ENCODE assay signal across 12 mouse cellular contexts in the genomic region with DNA sequence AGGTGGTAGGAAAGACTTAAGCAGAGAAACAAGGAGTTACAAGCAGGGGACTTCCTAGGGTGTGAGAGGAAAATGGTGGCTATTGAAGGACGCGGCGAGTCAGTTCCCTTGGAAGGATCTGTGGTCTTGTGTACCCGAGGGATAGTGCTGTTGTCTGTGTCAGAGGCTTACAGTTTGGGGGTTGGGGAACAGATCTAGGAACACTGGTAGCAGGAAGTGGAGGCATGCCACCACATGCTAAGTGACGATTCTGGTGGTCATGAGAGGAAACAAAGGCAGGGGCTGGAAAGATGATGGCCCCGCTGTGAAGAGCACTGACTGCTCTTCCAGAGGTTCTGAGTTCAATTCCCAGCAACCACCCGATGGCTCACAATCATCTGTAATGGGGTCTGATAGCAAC. TPM values are rescaled to one million over a fixed set of nuclear protein-coding genes. Genes with fewer than 3 reads are reported as not detected.
DNase-seq lines count a peak whose midpoint lies in the region; ATAC-seq and TF ChIP-seq lines count a peak whose summit lies in the region.
"Had no signal": no experiment of that assay in that cellular context is flagged by ENCODE, and none has a peak within 500 bp of the region (broad histone marks: within the 10 kb centered on the region; RNA-seq: fewer than 3 reads in every experiment).

No protein-coding gene starts in this region.

- H3K27ac ChIP-seq in lung, postnatal 0 days (ENCODE audit: low read length) = no peak overlapping the region; the same call in 1 of the 2 replicates
- H3K27ac ChIP-seq in forebrain, embryonic 15.5 days (replicated peaks) = 0 out of 2 replicates have a peak overlapping the region, but pooled peaks have one; percentile 7
- H3K27ac ChIP-seq in liver, embryonic 12.5 days = peak overlapping the region; percentile 55
- H3K27ac ChIP-seq in stomach, embryonic 14.5 days (ENCODE audit: low read length) = peak overlapping the region; percentile 39; the same call in 1 of the 2 replicates

- peaks cover 56% of the 10 kb centered on the region for H3K36me3 ChIP-seq in lung, postnatal 0 days (ENCODE audit: insufficient read depth, low read length)
- H3K36me3 ChIP-seq in forebrain, embryonic 15.5 days = peaks cover 79% of the 10 kb centered on the region
- H3K36me3 ChIP-seq in liver, embryonic 12.5 days = peaks cover 100% of the 10 kb centered on the region
- H3K36me3 ChIP-seq in stomach, embryonic 14.5 days (ENCODE audit: control insufficient read depth, insufficient read depth, low read length) = peaks cover 91% of the 10 kb centered on the region

- peaks cover 38% of the 10 kb centered on the region for H3K4me1 ChIP-seq in lung, postnatal 0 days (ENCODE audit: insufficient read depth, low read depth, low read length)
- H3K4me1 ChIP-seq in forebrain, embryonic 15.5 days = peaks cover 92% of the 10 kb centered on the region
- peaks cover 74% of the 10 kb centered on the region for H3K4me1 ChIP-seq in liver, embryonic 12.5 days
- peaks cover 65% of the 10 kb centered on the region for H3K4me1 ChIP-seq in stomach, embryonic 14.5 days (ENCODE audit: control insufficient read depth, insufficient read depth, low read length)

- no peaks in the 10 kb centered on the region for H3K9me3 ChIP-seq in lung, postnatal 0 days (ENCODE audit: low read length)
- H3K9me3 ChIP-seq in forebrain, embryonic 15.5 days = no peaks in the 10 kb centered on the region
- no peaks in the 10 kb centered on the region for H3K9me3 ChIP-seq in liver, embryonic 12.5 days (replicated peaks)
- no peaks in the 10 kb centered on the region for H3K9me3 ChIP-seq in stomach, embryonic 14.5 days (ENCODE audit: control insufficient read depth, low read depth, low read length)

- DNase-seq in lung, postnatal 0 days (ENCODE audit: low spot score) = no peak
- DNase-seq in lung, postnatal 36 days = no peak
- DNase-seq in thymus, postnatal 10 days (ENCODE audit: low spot score in 2 of 2) = no peak
- DNase-seq in gastrocnemius, adult 8-10 months (ENCODE audit: low spot score in 2 of 2) = no peak
- no peak for DNase-seq in frontal cortex, postnatal 14 days (ENCODE audit: low spot score in 2 of 2)
- DNase-seq: adrenal gland, postnatal 25 days; gastrocnemius, adult 2 months; thymus, adult 18-20 months had no signal

- no peaks in the 10 kb centered on the region for H3K27me3 ChIP-seq in lung, postnatal 0 days (replicated peaks; ENCODE audit: insufficient read depth, low read length)
- H3K27me3 ChIP-seq in forebrain, embryonic 15.5 days = no peaks in the 10 kb centered on the region
- no peaks in the 10 kb centered on the region for H3K27me3 ChIP-seq in liver, embryonic 12.5 days (replicated peaks)
- H3K27me3 ChIP-seq in stomach, embryonic 14.5 days (ENCODE audit: control insufficient read depth, insufficient read depth, low read length) = no peaks in the 10 kb centered on the region

- ATAC-seq in lung, postnatal 0 days = no peak
- ATAC-seq in forebrain, embryonic 15.5 days (replicated peaks) = no peak
- ATAC-seq in liver, embryonic 12.5 days = no peak
- ATAC-seq in stomach, embryonic 14.5 days (ENCODE audit: insufficient number of reproducible peaks, insufficient read depth, low FRiP score, low read depth) = no peak

- TF ChIP-seq EP300 in lung, postnatal 0 days (IDR thresholded peaks at IDR 0.05) = no peak

- H3K9ac ChIP-seq in lung, postnatal 0 days (replicated peaks; ENCODE audit: low read depth) = no peak overlapping the region
- no peak overlapping the region for H3K9ac ChIP-seq in forebrain, embryonic 15.5 days (replicated peaks)
- 0 out of 2 replicates have a peak overlapping the region, but pooled peaks have one; percentile 3 for H3K9ac ChIP-seq in liver, embryonic 12.5 days
- no peak overlapping the region for H3K9ac ChIP-seq in stomach, embryonic 14.5 days (replicated peaks; ENCODE audit: low read depth, low read length)

- H3K4me3 ChIP-seq in lung, postnatal 0 days (ENCODE audit: low read depth, low read length) = no peak overlapping the region
- 0 out of 2 replicates have a peak overlapping the region, but pooled peaks have one; percentile 12 for H3K4me3 ChIP-seq in forebrain, embryonic 15.5 days
- 0 out of 2 replicates have a peak overlapping the region, but pooled peaks have one; percentile 82 for H3K4me3 ChIP-seq in liver, embryonic 12.5 days
- no peak overlapping the region for H3K4me3 ChIP-seq in stomach, embryonic 14.5 days (ENCODE audit: low read depth, low read length)
- H3K4me3 ChIP-seq: gastrocnemius, adult 2 months had no signal

- WGBS in lung, postnatal 0 days = 60% methylated on average over 7 of the region's 7 CpGs
- WGBS in forebrain, embryonic 15.5 days = 80% methylated on average over 7 of the region's 7 CpGs
- WGBS in liver, embryonic 12.5 days (ENCODE audit: insufficient replicate concordance) = 72% methylated on average over 7 of the region's 7 CpGs
- 79% methylated on average over 7 of the region's 7 CpGs for WGBS in stomach, embryonic 14.5 days

- H3K4me2 ChIP-seq in lung, postnatal 0 days (replicated peaks; ENCODE audit: low read depth, low read length) = peak overlapping the region; percentile 34
- peak overlapping the region; percentile 96 for H3K4me2 ChIP-seq in forebrain, embryonic 15.5 days (replicated peaks)
- H3K4me2 ChIP-seq in liver, embryonic 12.5 days = peak overlapping the region; percentile 93
- H3K4me2 ChIP-seq in stomach, embryonic 14.5 days (replicated peaks; ENCODE audit: low read depth, low read length) = peak overlapping the region; percentile 16; the same call in 1 of the 2 replicates

- TF ChIP-seq CTCF in lung, postnatal 0 days (IDR thresholded peaks at IDR 0.05) = no peak

RNA-seq across cellular contexts. Expression of gene Scd2, which starts 7.0 kb away (rescaled TPM):
- polyA plus RNA-seq in lung, postnatal 0 days (2015; fragmentation: Nextera tagmentation; extraction: Ambion mirVana) = 99.3 and 118 TPM in 2 replicates
- polyA plus RNA-seq in forebrain, embryonic 15.5 days (2015; fragmentation: Nextera tagmentation; extraction: Ambion mirVana) = 253 and 267 TPM in 2 replicates
- 136 and 148 TPM in 2 replicates for polyA plus RNA-seq in liver, embryonic 12.5 days (2016; fragmentation: Nextera tagmentation; extraction: Ambion mirVana)
- polyA plus RNA-seq in stomach, embryonic 14.5 days (2014; fragmentation: Nextera tagmentation; extraction: Ambion mirVana) = 237 and 282 TPM in 2 replicates
- total RNA-seq in gastrocnemius, adult 8-10 months (2022) = 1 to 10 TPM; 3.7 to 7.8 (median 7.1) TPM

RNA-seq across cellular contexts. Expression of gene Scd4, which starts 32.4 kb away (rescaled TPM):
- polyA plus RNA-seq in lung, postnatal 0 days (2015; fragmentation: Nextera tagmentation; extraction: Ambion mirVana) = 0.53 and 0.60 TPM in 2 replicates
- 0.15 and 0.23 TPM in 2 replicates for polyA plus RNA-seq in forebrain, embryonic 15.5 days (2015; fragmentation: Nextera tagmentation; extraction: Ambion mirVana)
- 0.04 TPM in 1 of 2 replicates, not detected in the other for polyA plus RNA-seq in liver, embryonic 12.5 days (2016; fragmentation: Nextera tagmentation; extraction: Ambion mirVana)
- polyA plus RNA-seq in stomach, embryonic 14.5 days (2014; fragmentation: Nextera tagmentation; extraction: Ambion mirVana) = 0.10 and 0.25 TPM in 2 replicates
- under 1 TPM in 1 of 4 experiments, not detected in 3; 0.13 TPM for total RNA-seq in gastrocnemius, adult 8-10 months (2022)
- polyA plus RNA-seq: neural tube, embryonic 11.5 days had no signal

Comparison
In these comparisons a context has a peak if more than half of its experiments do, and no peak if none do; other contexts are left out.
1. H3K4me2 ChIP-seq: peak in every context shown above with its lines; median percentile 96 in forebrain, embryonic 15.5 days; 93 in liver, embryonic 12.5 days; 34 in lung, postnatal 0 days; 16 in stomach, embryonic 14.5 days.
2. H3K4me3 ChIP-seq: peak in forebrain, embryonic 15.5 days (single experiment) and liver, embryonic 12.5 days (single experiment); none in lung, postnatal 0 days (single experiment) and stomach, embryonic 14.5 days (single experiment).